Mouse (Mus musculus) right cerebral cortex, postnatal 36 days (tissue): Measurements from ENCODE around the gene Tango6.
"Not testable (repeated sequence)": the region's sequence is repeated elsewhere in the genome, so short reads cannot be mapped to it uniquely, and the experiment has no call there.

Experiments used
- DNase-seq, 2 experiments: peaks; one replicate each; pipeline ENCODE4 v3.0.0; 2022; ENCODE audit warnings: low spot score in 2 of 2, mixed read lengths in 1 of 2

The Tango6 gene

GRCm38 (mm10) chr8:106761317-106761716 lies 78.4 kb downstream of the Tango6 start:
- DNase-seq = no peak

DNA sequence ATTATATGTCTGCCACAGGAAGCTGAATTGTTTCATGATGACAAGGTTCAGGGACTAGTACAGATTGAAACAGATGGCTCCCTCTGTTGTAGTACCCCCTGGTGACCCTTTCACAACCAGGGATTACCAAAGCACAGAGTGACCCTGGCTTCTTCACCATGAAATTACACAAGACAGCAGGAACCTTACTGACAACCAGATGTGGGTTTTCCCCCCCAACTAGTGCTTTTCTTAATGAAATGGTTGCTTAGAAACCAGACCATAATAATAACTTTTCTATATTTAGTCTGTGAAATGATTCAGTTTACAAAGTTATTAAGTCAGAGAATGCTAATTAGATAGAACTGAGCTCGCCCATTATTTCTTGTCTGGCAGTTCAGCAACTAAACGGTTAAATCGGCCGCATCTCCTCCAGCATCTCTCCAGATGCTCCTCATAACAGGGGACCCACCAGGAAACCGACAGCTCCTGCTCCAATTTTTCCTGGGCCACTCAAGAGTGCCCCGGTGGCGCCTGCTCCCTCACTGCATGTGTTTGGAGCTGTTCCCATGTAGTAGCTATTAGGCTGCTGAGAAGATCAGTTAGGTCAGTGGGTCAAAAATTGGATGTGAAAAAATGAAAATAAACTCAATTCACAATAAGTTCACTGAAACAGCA lies 79.1 kb downstream of the Tango6 start:
- DNase-seq = no peak

- no peak for DNase-seq
These were observed 81.7 kb downstream of the Tango6 start for GRCm38 (mm10) chr8:106764529-106764928.

DNA sequence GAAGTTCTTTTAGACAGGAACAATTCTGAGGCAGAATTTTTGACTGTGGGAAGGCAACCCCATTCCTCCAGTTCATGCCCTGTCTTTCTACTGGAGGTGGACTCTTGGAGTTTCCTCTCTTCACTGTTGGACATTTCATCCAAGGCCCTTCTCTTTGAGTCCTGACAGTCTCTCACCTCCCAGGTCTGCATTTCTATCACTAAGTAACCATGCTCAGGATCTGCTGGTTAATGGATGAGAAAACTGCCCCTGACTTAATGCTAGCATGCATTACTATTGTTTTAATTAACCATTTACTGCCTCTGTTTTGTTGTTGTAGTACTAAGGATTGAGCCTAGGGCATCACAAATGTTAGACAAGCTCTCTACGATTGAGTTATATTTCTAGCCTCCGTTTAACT lies 82.7 kb downstream of the Tango6 start:
- DNase-seq = no peak

DNA sequence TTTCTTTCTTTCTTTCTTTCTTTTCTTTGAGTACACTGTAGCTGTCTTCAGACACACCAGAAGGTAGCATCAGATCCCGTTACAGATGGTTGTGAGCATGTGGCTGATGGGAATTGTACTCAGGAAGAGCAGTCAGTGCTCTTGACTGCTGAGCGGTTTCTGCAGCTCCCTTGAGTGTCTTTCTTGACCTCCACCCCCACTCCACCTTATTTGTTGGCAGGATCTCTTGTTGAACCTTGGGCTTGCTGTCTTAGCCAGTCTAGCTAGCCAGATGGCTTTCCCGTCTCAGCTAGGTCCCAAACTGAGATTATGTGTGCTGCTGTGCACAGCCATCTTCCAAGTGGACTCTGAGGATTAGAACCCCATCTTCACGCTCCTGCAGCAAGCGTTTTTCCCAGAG lies 83.9 kb downstream of the Tango6 start:
- no peak for DNase-seq

GRCm38 (mm10) chr8:106769147-106769805 lies 86.4 kb downstream of the Tango6 start:
- DNase-seq = no peak

GRCm38 (mm10) chr8:106770596-106771179 lies 87.8 kb downstream of the Tango6 start:
- DNase-seq = peak; percentile 55 to 73

GRCm38 (mm10) chr8:106772094-106772493 lies 89.2 kb downstream of the Tango6 start:
- DNase-seq = no peak

- no peak for DNase-seq
These were observed 89.6 kb downstream of the Tango6 start for GRCm38 (mm10) chr8:106772501-106772900.

- DNase-seq = no peak
These were observed 91.9 kb downstream of the Tango6 start for GRCm38 (mm10) chr8:106774567-106775320.

- no peak for DNase-seq
These were observed 106.8 kb downstream of the Tango6 start for GRCm38 (mm10) chr8:106789623-106790022.

DNA sequence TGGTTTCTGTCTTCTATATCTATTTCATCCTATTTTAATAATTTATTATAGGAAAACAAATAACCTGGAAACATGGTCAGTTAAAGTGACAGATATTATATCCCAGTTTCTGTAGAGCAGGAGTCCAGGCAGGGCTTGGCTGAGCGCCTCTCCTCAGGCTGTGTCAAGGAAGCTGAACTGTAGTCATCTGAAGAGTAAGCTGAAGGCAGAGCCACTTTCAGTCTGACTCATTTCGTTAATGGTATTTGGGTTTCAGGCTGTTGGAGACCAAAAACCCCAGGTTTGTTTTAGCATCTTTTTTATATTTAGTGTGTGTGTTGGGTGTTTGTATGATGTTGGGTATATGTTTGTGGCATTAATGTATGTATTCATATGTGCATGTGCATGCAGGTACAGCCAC lies 112.0 kb downstream of the Tango6 start:
- no peak for DNase-seq

DNA sequence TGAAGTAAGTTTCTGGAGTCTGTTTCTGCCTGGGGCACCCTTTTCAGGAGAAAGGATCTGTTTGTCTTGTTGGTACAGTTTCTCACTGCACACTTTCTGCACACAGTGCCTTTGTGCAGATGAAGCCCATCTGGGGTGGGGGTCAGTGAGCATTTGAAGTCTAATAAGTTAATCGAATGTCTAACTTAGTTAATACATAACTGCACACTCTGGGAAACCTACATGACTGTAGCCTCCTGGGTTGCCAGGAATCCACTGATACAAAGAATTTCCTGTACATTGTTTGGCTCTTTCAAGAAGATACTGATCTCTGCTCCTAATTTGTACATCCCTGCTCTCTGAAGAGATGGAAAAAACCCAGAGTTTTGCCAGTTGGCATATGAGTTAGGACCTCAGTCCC lies 117.0 kb downstream of the Tango6 start:
- DNase-seq = no peak

DNA sequence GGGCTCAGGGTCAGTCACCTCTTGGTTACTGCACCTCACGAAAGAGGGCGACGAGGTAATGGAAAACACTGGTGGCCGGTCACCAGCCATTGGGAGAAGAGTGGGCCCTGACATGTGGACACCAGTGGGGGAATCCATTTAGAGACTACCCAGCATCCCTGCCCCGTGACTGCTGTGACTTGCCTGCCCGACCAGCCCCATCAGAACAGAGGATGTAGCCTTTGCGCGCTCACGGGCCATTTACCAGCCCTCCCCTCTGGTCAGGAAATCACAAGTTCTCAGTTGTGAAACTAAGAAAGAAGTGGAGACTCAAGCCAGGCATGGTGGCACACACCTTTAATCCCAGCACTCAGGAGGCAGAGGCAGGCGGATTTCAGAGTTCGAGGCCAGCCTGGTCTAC lies 118.4 kb downstream of the Tango6 start:
- DNase-seq = no peak

- DNase-seq = not testable (repeated sequence)
These were observed 119.7 kb downstream of the Tango6 start for GRCm38 (mm10) chr8:106802384-106803137.

GRCm38 (mm10) chr8:106805859-106806258 lies 123.0 kb downstream of the Tango6 start:
- no peak for DNase-seq

GRCm38 (mm10) chr8:106807461-106807860 lies 124.6 kb downstream of the Tango6 start:
- DNase-seq = no peak

DNA sequence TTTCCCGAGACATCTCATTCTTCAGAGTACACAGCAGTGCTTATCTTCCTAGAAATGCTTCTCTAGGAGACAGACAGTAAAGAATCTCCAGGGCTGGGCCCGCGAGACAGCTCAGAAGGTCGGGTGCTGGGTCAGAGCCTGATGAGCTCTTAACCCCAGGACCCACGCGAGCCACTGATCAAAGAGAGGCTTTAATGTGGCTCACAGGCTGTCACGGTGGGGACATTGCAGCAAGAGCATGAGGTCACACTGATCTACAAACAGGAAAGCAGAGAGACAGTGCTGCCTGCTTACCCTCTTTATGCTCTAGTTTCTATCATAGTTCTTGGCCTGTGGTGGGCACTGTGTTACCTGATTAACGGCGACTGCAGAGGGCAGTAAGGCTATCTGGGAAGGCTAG lies 126.9 kb downstream of the Tango6 start:
- no peak for DNase-seq

DNA sequence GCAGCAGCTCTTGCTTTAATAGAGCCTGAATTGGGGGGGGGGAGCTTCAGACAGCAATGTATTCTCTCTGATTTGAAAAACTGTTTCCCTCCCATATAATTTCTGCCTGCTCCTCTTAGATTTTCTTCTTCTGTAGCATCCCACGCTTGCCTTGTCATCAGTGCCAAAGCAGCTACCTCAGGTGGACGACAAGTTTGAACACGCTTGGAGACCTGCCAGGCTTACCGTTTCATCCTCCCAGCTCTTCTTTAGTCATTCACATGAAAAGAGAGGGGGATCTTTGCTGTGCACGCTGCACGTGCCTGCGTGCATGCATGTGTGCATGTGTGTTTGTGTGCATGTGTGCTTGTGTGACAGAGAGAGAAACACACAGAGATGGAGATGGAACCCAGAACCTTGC lies 127.5 kb downstream of the Tango6 start:
- peak; percentile 38 to 45 for DNase-seq

DNA sequence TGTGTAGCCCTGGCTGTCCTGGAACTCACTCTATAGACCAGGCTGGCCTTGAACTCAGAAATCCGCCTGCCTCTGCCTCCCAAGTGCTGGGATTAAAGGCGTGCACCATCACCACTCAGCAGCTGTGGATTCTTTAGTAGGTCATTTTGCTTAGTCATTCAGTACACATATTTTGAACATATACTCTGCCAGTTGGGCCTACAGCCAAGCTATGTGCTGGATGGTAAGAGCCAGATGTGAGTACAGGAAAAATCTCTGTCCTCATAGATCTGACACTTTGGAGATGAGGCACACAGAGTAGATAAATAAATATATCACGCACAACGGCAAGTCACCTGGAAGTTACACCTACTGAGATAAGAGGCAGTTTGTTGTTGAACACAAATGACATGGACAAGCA lies 129.7 kb downstream of the Tango6 start:
- no peak for DNase-seq

DNA sequence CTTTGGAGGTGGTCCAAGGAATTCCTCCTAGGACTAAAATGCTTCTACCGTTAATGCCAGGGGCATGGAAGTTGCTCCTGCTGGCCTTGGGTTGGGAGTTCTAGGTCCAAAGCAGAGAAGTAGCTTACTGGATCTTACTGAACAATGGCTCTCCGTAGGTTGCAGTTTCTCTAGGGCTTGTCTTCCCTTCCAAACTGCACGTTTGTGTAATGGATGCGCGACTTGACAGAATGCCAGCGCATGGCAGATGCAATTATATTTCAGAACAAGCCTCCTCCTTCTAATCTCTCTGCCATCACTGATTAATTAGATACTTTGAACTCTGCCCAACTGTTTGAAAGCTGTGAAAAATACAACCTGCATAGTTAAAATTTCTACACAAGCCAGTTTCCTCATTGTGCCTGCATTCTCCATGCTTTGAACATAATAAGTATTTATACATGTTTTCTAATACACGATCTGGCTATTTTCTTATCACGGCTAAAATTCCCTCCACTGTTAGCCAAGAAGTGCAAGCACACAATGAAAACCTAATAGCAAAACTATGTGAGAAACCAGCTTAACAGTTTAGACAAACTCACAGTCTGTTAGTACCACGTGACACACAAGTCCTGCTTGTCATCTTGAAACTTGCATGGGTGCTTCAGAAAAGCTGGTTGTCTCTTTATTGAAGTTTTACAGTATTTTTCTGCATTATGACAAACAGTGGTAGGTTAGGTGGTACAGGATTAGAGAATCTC lies 133.7 kb downstream of the Tango6 start:
- no peak for DNase-seq
